Mouse (Mus musculus) brain, embryonic 14.5 days (tissue): Measurements from ENCODE around the gene Dpf3. TPM values are rescaled to one million over a fixed set of nuclear protein-coding genes. Genes with fewer than 3 reads are reported as not detected.

ENCODE experiments used
- DNase-seq: peaks from one replicate; pipeline ENCODE4 v3.0.0-alpha.2; 2011; ENCODE audit warnings: low read depth
- CTCF ChIP-seq: fragments of 200-500 bp; IDR thresholded peaks from 2 replicates; pipeline ENCODE4 v1.5.1; 2012; ENCODE audit warnings: inconsistent platforms, mild to moderate bottlenecking, moderate library complexity, borderline replicate concordance; ENCODE audit not compliant: insufficient read depth, insufficient read length; ENCODE audit errors: extremely low read depth
- POLR2A ChIP-seq: fragments of 200-500 bp; IDR thresholded peaks from 2 replicates; pipeline ENCODE4 v1.6.1; 2012; ENCODE audit warnings: mild to moderate bottlenecking, inconsistent platforms, borderline replicate concordance; ENCODE audit not compliant: poor library complexity, insufficient read depth, insufficient read length, severe bottlenecking; ENCODE audit errors: extremely low read depth
- polyA plus RNA-seq: library from polyadenylated mRNA; depleted of rRNA; stranded (reverse); fragments of >200 nt; gene quantifications from 2 replicates; pipeline ENCODE4 v1.2.3, GENCODE M21; 2012

Dpf3 gene
- polyA plus RNA-seq, 1 experiment: 20.9 TPM

DNA sequence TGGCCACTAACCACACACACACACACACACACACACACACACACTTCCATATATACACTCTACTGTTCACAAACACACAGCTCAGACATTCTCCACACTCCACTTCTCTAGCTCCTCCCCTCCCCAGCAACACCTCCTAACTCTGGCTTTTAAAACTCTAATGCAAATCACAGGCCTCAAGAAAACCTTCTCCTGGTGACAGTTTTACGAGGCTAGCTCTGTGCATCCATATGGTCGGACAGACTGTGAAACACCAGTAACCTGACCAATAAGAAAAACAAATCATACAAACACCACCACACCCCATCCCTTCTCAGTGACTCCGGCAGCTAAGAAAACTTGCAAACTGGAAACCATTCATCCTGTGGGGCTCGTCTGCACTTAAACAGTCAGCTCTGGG, 6.1 kb downstream of the Dpf3 start:
- no peak for DNase-seq
- TF ChIP-seq POLR2A (no peak), CTCF (no peak)

DNA sequence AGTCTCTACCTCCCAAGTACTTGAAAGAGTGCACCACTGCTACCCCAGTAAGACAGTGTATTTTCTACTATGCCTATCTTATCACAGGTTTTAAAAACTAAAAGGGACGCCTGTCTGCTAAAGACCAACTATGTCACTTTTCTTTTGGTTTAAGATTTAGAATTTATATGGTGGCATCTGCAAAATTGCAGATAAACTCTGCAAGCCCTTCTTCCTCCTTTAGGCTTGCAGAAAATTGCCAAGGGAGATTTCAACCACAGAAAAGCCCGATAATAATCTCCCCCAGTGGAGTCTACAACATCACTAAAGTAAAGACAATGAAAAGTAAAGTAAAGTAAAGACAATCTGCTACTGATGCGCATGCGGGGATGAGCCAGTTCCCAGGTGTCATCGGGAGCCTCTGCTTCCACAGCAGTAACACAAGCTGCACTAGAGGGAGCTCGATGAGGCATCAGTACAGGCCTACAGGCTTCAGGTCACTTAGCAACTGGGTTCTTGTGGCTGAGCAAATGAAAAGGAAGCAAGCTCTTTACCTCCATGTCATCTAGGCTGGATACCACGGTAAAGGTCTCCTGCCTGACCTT, 7.6 kb downstream of the Dpf3 start:
- TF ChIP-seq POLR2A: no peak
- TF ChIP-seq CTCF: no peak
- DNase-seq: no peak

DNA sequence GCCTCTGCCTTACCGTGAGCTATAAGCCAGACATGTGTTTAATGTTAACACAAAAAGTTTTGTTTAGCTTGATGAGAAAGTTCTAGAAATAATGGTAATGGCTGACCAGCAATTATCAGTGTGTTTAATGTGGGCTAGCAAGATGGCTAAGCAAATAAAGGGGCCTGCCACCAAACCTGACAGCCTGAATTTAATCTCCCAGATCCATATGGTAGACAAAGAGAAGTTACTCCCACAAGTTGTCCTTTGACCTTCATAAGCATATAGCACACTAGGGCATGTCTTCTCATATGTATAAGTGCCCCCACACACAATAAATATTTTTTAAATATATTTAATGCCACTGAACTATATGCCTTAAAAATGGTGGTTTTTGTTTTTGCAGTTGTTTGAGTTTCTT, 8.4 kb downstream of the Dpf3 start:
- no peak for DNase-seq
- no peak for TF ChIP-seq CTCF
- TF ChIP-seq POLR2A: no peak

DNA sequence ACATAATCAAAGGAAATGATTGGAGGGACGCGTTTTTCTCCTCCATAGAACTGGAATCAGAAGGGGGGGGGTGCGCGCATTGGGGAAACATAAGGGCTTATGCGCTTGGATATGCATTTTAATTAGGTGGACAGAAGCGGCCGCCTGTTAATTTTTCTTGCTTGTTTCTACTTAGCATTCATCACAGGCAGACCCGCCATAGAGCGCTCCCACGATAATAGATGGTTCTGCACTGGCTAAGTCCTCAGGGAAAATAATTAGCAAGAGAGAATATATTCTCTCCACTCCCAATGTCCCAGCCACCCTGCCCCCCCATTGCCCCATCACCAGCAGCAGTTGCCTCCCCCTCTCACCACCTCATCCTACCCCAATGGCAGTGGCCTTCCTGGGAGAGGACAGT, 11.2 kb downstream of the Dpf3 start:
- DNase-seq: peak; percentile 82
- TF ChIP-seq CTCF (no peak), POLR2A (no peak)

DNA sequence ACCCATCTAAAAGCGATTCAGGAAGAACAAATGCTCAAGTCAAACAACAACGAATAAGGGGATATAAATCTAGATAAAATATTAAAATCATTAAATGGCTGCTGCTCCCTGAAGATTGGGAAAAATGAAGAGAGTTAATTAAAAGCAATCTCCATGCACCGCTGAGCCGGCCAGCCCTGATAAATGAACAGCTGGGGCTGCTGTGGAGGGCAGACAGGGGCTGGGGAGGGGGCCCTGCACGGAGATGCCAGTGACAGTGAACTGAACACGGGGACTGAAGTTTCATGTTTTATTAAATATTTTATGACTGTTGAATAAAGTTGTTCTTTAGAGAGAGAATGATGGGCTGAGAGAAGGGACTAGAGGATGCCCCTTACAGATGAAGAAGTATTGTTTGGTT, 12.1 kb downstream of the Dpf3 start:
- DNase-seq: peak; percentile 41
- TF ChIP-seq POLR2A: no peak
- no peak for TF ChIP-seq CTCF

DNA sequence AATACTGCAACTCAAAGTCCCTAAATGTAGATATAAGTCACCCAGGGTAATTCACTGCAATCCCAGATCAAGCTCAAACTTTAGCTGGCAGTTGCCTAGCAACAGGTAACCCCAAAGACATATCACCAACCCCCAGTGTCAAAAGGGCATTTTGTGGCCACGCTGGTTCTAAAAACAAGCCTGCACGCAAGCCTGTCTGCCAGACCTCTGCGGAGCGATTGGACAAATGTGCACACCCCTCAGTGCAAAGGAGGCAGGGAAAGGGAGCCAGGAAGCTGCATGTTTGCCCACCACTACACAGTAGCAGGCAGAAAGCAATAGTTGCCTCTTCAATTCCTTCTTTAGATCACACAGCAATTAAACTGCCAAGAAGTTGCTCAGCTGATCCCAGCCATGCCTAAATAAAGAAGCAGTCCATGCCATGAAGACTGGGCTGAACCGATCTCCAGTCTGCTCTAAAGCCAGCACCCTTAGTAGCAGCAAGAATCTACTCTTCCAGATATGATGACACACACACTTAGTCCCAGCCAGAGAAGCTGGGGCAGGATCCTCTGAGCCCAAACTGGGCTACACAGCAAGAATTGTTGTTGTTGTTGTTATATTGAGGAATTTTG, 13.4 kb downstream of the Dpf3 start:
- TF ChIP-seq POLR2A (no peak), CTCF (no peak)
- DNase-seq: no peak

DNA sequence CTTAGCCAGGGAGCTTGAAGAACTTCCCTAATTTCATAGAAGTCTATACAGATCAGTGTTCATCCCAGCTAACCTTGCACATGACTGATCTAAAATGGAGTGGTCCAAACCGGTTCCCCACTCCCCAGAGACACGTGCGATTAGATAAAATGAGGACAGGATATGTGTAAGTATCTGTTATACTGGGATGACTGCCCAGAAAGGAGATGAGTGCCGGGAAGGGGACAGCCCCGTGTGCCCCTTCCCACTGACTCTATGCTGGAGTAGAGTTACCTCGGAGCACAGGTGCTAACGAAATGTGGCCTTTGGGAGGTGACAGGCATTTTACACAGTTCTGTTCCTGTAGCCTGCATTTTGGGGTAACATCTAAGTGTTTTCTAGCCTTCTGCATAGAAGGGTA, 15.8 kb downstream of the Dpf3 start:
- TF ChIP-seq CTCF (no peak), POLR2A (no peak)
- DNase-seq: no peak

DNA sequence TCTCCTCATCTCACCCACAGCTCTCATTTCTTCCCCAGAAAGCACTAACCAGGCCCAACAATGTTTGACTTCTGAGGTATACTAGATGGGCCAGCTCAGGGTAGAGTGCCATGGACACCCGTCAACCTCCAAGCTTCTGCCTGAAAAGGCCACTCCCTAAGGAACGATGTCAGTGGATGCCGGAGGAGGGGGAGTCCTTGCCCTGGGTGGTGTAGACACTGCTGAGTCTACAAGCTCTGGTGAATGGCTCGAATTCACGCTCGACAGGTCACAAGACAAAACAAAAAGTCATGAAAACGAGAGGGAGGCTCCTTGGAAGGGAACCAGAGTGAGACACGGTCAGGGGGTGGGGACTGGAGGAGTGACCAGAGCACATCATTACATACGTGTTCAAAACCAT, 17.4 kb downstream of the Dpf3 start:
- no peak for DNase-seq

DNA sequence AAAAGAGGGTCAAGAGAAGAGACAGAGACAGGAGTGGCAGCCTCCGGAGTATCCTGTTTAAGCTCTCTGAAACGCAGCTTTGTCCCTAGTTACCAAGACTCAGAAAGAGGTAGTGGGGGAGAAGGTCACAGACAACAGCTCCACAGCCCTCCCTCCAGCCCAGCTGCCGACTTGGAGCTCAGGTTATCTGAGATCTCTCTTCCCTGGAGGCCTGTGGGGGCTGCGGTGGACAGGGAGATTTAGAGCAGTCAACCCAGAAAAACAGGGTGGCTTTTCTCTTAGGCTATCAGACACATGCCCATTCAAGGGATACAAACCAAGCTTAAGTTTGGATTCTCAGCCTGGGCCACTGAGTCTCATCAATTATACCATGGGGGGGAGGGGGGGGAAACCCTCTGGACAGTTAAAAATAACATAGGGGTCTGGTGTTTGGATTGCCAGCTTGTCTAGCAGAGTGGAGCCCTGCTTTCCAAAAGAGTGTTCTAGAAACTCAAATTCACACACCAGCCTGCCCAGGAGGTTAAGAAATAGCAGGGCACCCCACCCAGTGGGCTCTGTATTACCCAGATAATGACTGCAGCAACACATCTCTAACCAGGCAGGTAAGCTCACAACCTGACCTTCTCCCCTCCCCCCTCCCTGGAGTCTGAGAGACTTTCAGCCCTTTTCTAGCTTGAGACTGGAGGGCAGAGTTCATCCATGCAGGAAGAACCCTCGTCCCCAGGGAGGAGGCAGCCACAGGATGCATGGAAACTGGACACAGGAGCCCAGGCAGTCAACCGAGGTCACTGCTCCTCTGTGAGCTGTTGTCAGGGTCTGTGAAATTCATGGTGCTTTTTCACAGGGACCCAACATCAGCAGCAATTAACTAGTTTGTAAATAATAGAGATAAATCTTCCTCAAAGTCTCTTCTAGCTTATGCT, 20.7 kb downstream of the Dpf3 start:
- TF ChIP-seq CTCF (no peak), POLR2A (no peak)
- DNase-seq: no peak

More for the DNA sequence above, 17.4 kb downstream of the Dpf3 start:
- no peak for TF ChIP-seq CTCF
- no peak for TF ChIP-seq POLR2A

DNA sequence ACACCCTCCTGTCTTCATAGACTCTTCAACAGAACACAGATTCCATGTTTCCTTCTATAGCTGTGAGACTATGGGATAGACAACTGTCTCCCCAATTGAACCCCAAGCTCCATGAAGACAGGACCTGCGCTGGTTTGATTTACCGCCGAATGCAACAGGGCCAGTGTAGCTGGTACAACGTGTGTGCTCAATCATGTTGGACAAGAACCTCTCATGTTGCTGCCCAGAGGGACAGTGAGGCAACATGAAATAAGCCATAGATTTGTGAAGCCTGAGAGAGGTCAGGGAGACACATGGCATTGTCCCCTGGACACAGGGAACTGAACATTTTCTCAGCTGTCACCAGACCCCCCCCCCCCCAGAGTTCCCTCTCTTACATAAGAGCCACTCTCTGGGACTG, 21.5 kb downstream of the Dpf3 start:
- no peak for DNase-seq
- TF ChIP-seq CTCF: no peak
- TF ChIP-seq POLR2A: no peak

DNA sequence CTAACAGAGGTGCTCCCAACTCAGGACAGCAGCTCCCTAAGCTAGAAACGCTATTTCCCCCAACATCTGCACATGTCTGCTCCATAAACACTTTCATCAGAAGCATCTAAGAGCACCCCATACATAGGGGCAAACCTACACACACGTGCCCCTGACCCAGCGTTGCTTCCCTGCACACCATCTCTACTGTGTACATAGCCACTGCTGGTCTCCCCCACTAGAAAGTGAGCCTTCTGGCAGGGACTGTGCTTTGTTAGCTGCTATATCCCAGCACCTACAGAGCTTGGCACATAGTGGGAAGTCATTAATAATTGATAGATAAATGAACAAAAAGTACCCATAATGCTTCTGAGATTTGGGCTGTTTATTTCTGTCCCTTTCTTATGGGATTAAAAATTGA, 27.2 kb downstream of the Dpf3 start:
- no peak for TF ChIP-seq CTCF
- no peak for TF ChIP-seq POLR2A
- no peak for DNase-seq

DNA sequence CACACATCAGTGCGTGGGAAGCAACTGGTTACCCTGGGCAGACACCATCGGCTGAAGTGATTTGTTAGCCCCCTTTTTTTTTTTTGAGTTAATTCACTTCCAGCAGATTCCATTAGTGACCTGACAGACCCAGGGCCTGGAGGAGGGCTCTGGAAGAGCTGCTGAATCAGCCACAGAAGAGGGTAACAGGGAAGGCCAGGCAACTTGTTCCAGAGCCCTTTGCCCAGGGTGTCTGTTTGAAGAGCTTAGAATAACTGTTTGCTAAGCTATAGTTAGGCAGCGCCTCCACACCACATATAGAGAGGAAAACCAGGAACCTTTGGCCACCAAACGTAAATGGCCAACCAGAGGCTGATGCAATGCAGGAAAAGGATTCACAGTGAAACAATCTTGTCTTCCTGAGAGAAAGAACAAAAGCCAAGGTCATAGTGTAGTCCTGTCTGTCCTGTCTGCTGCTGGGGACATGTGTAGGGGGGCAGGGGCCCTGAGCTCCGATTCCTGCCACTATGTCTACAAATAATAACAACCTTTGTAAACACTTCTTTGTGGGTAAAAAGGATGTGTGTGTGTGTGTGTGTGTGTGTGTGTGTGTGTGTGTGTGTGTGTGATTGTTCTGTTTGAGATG, 32.7 kb downstream of the Dpf3 start:
- no peak for DNase-seq
- TF ChIP-seq CTCF: no peak
- TF ChIP-seq POLR2A: no peak
